Mouse (Mus musculus) CD8-positive naive resting alpha-beta T cell, adult 2 months (primary cell): ENCODE results near the gene Lasp1.
A peak's percentile ranks its signal among the peaks of the same experiment; 100 is the strongest.
"Not testable (repeated sequence)": the region's sequence is repeated elsewhere in the genome, so short reads cannot be mapped to it uniquely, and the experiment has no call there.

Experiments used
- DNase-seq, 2 experiments: peaks; one replicate each; pipeline ENCODE4 v3.0.0; 2022; ENCODE audit warnings: low read depth in 2 of 2, low spot score in 2 of 2

Gene Lasp1

DNA sequence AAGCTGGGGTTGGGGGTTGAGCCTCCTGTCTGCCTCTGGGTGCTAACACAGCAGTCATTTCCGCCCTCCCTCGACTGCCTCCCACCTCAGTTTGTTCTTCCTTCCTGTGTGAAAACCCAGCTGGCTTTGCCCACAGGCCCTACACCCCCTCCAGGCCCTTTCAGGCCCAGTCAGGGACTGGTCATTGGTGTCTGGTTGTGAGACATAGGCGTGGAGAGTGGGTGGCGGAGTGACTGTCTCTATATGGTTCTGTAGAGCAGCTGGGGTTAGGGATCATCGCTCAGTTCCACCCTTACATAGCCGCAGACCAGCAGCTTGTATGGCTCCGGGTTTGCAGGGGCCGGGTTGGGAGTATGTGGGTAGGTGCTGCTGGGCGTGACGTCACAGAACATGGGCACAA is 26.5 kb downstream of the Lasp1 start:
- DNase-seq: peak; percentile 59 to 63

DNA sequence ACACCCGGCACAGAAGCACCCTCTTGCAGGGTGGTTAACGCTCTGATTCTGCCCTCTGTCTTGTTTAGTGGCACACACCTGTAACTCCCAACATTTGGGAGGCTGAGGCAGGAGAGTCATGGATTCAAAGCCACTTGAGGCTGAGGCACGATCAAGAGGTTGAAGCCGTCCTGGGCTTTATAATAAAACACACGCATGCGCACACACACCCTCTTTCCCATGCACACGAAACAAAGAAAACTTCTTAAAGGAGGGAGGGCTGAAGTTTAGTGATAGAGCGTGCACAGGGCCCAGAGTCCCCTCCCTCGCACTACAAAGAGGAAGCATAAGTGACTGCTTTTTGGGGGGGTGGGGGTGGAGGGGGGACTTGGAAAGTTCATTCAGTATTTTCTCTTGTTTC is 27.2 kb downstream of the Lasp1 start:
- DNase-seq: no peak

DNA sequence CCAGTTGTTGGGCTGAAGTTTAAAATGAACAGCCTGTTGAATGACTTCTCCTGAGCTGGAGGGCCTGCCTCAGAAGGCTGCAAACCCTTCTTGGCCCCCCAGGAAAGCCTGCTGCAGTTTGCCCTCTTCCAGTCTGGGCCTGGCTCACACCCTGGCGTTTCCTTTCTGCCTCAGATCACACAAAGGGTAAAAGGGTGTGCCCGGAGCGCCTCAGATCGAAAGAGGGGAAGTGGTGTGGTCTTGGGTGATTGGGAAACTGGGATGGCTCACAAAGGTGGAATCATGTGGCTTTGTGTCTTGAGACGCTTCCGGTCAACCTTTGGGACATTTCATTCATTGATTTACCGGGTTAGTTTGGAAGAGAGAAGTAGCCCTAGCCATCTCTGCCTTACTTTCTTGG is 27.6 kb downstream of the Lasp1 start:
- no peak for DNase-seq

DNA sequence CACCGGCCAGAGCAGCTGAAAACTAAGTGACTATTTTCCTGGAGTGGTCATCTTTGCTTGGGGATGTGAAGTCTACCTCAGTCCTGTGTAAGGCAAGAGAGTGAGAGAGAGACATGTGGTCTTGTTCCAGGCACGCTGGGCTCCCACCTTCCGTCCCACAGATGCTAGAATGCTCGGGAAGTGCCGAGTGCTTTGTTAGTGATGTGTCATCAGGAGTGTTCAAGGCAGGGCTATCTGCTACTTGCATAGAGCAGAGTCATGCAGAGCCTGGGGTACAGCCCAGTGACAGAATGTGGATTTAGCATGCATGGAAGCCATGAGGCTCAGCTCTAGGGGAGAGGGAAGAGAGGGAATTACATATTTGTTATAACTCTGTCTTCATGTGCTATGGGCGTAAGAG is 28.9 kb downstream of the Lasp1 start:
- no peak for DNase-seq

- DNase-seq: no peak
Measured at GRCm38 (mm10) chr11:97829365-97829764, 30.6 kb downstream of the Lasp1 start.

DNA sequence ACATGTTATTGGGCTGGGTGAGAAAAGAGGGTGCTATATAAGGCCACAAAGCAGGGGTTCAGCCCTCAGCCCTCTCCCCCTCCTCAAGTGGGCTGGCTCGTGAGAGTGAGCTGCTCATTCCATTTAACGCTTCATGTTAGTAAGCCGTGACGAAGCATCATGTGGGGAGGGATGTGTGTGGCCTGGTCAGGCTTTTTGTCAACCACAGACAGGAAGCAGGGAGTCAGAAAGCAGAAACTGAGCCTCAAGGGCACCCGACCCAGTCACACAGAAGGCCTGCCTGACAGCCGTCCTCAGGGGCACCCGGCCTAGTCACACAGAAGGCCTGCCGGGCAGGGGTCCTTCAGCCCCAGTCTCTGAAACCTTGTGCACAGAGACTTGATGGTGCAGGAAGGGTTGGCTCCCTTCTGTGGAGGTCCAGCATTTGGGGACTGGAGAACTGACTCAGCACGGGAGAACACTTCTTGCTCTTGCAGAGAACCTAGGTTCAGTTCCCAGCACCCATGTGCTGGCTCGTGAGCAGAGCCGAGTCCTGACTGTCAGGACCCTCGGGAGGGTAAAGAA is 31.2 kb downstream of the Lasp1 start:
- DNase-seq: no peak

DNA sequence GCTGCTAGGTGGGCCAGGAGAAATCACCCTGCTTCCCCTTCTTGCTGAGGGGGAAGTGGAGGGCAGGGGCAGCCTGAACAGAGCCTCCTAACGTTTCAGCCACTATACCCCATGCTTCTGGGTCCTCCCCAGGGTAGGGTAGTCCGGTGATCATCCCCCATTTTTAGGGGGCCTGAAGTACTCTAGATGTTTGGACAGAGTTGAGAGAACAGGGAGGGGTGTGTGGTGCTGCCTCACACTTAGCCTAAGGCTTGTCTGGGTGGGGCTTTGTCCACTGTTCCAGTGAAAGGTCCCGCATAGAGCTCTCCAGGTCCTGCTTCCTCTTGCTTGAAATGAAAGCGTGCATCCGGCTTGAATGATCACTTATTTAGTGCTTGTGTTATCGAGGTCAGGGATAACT is 31.7 kb downstream of the Lasp1 start:
- no peak for DNase-seq

DNA sequence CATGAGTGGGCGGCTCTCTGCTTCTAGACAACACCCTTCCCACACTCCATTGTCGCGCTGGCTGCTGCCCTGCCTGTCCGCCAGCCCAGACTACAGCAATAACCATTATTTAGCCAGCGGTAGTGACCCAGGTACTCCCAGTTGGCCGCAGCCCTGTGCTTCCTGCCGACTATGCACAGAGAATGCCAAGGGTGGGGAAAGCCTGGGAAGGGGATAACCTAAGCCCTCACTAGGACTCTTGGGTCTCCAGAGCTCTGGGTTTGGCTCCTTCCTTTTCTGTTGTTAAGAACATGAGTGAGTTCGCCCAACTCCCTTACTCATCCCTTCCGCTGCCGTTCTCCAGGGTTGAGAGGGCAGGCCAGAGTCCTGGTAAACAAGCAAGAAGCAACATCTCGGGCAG is 33.2 kb downstream of the Lasp1 start:
- no peak for DNase-seq

GRCm38 (mm10) chr11:97833352-97833751 is 34.6 kb downstream of the Lasp1 start:
- DNase-seq: no peak

- DNase-seq: no peak
Measured at GRCm38 (mm10) chr11:97836541-97836940, 37.7 kb downstream of the Lasp1 start.

DNA sequence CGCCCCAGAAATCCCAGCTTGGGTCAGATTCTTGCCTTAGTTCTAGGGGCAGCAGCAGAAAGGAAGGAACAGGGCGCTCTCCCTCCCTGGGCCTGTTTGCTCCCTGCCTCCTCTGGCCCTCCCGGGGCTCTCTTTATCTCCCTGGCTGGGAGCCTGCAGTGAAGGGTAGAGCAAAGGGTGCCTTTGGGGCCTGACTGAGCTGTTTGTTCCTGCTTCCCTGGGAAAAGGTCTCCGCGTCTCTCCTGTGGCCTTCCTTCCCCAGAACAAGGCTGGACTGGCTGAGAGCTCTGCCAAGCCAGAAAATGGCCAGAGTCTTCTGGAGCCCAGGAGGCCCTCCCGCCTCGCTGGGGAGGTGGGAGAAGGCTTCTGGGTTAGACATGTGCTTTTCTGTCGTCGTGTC is 38.3 kb downstream of the Lasp1 start:
- DNase-seq: not testable (repeated sequence)

GRCm38 (mm10) chr11:97837641-97838149 is 38.9 kb downstream of the Lasp1 start:
- DNase-seq: no peak

- no peak for DNase-seq
Measured at GRCm38 (mm10) chr11:97838779-97839440, 40.1 kb downstream of the Lasp1 start.

- DNase-seq: no peak
Measured at GRCm38 (mm10) chr11:97839441-97840134, 40.8 kb downstream of the Lasp1 start.

- DNase-seq: no peak
Measured at GRCm38 (mm10) chr11:97840135-97840490, 41.3 kb downstream of the Lasp1 start.

- DNase-seq: no peak
Measured at GRCm38 (mm10) chr11:97840539-97840954, 41.7 kb downstream of the Lasp1 start, which contains the start of gene B230217C12Rik. Gene B230217C12Rik (plus strand): TSS chr11:97840780.

GRCm38 (mm10) chr11:97840991-97841661 is 42.3 kb downstream of the Lasp1 start:
- no peak for DNase-seq

DNA sequence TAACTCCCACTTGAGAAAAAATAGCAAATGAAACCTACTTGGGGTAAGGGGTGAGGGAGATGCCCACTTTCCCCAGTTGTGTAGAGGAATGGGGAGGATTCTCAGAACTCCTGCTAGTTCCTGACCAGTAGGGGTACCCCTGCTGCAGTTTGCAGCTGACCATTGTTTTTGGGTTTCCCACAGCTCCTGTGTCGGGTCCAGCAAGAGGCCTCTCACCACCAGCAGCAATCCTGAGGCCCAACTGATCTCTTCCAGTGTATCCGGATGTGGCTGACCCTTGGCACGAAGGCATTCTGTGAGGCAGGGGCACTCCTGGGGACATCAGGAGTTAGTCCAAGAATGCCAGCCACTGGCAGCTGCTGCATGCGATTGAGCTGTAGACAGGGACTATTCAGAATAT is 43.2 kb downstream of the Lasp1 start:
- no peak for DNase-seq

GRCm38 (mm10) chr11:97850367-97850766 is 51.6 kb downstream of the Lasp1 start:
- DNase-seq: no peak

GRCm38 (mm10) chr11:97851601-97852000 is 52.8 kb downstream of the Lasp1 start:
- no peak for DNase-seq

DNA sequence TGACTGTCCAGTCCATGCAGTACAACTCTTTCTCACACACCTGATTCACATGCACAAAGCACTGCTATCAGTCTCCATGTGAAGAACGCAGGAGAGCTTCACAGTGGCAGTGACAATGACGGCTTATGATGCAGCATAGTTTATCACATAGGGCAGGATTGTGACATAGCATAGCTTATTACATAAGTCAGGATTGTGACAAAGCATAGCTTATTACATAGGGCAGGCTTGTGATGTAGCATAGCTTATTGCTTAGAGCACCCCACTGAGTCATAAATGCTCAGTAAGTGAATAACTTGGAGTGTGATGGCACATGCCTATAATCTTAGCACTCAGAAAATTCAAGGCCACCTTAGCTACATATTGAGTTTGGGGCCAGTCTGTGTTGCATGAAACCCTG is 56.7 kb downstream of the Lasp1 start:
- DNase-seq: no peak

GRCm38 (mm10) chr11:97862148-97862547 is 63.3 kb downstream of the Lasp1 start:
- no peak for DNase-seq
